Mouse (Mus musculus) c-Kit-positive CD71-negative TER-119-negative erythroid progenitor cells, embryonic 14.5 days (primary cell): ENCODE data around the gene Glt28d2.

Experiments
- DNase-seq: peaks from one replicate; pipeline ENCODE4 v3.0.0-alpha.2; 2013; ENCODE audit warnings: low read depth

The Glt28d2 gene

GRCm38 (mm10) chr3:85827283-85827682, 60.0 kb downstream of the Glt28d2 start:
- DNase-seq: no peak

- no peak for DNase-seq
Measured at GRCm38 (mm10) chr3:85820839-85821548, 66.3 kb downstream of the Glt28d2 start.
